Mouse (Mus musculus) heart, adult 18-20 months (tissue): ENCODE data around the gene Vps52. TPM values are rescaled to one million over a fixed set of nuclear protein-coding genes. Genes with fewer than 3 reads are reported as not detected.

Experiments used
- DNase-seq, 2 experiments: peaks; one replicate each; pipeline ENCODE4 v3.0.0; 2021 to 2022; ENCODE audit warnings: mixed read lengths in 1 of 2
- long read RNA-seq, 2 experiments: library from polyadenylated mRNA; stranded (forward); transcript quantifications; one replicate each; pipeline ENCODE4 v2.0.0; 2021
- total RNA-seq, 2 experiments: library from RNA; stranded (reverse); gene quantifications; 2 replicates each; pipeline ENCODE4 v1.2.3; 2021

The Vps52 gene
- 10 to 100 TPM; 36.8 to 39.7 TPM for total RNA-seq
- long read RNA-seq, experiment 1, transcript Vps52-201 (20 exons, 3,383 nt) = major isoform, 63 of 74 reads
- long read RNA-seq, experiment 1, partial matches to known transcripts = 9 of 74 reads
- long read RNA-seq, experiment 1, other reads (novel, unspliced or antisense) = 2 of 74 reads
- long read RNA-seq, experiment 2, transcript Vps52-201 (20 exons, 3,383 nt) = major isoform, 19 of 27 reads
- long read RNA-seq, experiment 2, partial matches to known transcripts = 7 of 27 reads
- long read RNA-seq, experiment 2, other reads (novel, unspliced or antisense) = 1 of 27 reads

DNA sequence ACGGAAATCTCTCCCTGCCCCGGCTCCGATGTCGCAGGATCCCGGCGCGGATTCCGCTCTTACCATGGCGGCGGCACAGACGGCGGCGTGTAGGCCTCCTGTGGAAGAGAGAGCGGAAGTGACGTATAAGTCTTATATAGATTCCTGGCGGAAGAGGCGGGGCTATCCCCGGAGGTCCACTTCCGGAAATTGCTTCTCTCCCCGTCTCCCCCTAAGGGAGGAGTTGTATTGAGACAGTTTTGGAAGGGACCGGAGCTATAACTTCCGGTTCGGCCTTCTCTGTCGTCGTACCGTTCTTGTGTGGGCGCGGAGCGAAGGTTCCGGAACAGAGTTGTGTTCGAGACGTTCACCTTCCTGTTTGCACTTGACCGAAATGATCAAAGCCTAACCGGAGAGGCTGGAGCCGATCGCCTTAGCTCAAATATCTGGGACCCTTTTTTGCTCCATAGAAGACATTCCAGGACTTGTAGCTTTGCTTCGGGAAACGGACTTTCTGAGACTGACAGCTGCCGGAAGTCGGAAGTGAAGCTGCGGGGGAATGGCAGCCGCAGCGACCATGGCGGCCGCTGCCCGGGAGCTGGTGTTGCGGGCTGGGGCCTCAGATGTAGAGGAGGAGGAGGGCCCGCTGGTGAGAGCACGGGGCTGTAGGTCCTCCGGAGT lies at the start of gene Vps52, which contains the start of gene Rps18:
Vps52 (plus strand) TSS at position 258 of the 660 bp plus-strand sequence.
Rps18 (minus strand) TSS at position 447 of the 660 bp plus-strand sequence.
- peak; percentile 98 for DNase-seq

DNA sequence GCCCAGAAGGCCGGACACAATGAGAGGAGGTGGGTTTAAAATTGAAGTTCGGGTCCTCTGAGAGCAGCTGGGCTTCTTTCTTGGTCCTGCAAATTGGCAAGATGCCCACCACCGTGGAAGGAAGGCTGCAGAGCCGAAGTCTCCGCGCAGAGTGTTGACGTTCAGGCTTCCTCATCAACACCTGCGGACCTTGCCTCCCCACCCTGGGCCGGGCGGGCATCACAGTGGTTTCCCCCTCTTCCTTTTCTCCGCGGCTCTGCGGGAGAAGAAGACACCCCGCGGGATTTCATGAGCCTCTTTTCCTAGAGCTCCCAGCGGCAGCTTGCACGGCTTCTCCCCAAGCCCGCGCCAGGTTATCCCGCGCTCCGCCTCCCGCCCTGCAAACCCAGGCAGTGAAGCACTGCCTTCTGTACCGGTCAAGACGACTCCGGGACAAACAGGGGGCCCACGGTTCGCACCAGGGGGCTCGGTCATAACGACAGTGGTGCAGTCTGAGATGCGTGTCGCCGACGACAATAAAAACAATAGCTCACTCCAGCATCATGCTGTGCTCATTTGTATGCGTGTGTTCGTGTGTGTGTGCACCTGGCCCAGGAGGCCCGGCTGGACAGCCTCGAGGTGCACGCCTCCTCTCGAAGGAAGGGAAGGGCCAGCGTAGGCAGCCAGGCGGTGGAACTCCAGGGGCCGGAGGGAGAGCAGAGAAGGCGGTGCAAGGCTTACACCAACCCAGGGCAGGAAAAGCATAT lies 47.1 kb upstream of the Vps52 start:
- no peak for DNase-seq

DNA sequence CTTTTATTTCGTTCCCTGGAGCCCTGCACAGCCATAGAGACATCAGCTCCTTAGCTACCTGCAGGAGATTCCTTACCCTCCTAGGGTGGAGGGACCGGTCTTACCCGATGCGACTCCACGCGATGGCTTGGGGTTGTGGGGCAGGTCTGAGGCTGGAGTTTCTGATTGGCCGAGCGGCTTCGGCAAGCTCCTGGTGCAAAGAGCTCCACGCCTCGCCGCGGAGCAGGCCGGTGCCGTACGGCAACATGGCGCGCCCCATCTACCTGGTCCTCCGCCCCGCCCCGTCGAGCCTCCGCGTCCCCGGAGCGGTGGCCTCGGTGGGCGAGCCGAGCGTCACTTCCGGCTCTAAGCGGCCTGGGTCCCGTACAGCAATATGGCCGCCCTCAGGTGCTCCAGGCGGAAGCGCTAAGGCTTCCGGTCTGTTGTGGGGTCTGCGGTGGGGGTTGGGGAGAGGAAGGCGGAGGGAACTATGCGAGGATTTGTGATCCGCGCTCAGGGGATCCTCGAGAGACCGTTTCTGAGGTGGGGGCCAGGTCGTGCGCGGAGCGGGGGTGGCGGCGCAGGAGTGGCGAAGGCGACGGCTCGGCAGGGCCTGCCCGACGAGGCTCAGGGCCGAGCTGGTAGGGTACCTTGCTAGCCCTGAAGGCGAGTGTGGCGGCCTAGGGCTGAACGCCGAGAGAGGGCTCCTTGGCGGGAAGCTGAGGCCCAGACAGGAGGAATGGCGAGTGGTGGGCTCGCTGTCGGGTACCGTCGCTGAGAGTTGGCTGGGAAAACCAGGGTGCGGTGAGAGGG lies 46.3 kb upstream of the Vps52 start, which contains the start of gene Daxx:
Daxx (plus strand) TSS at position 338 of the 792 bp plus-strand sequence.
- DNase-seq = peak; percentile 98 to 99

DNA sequence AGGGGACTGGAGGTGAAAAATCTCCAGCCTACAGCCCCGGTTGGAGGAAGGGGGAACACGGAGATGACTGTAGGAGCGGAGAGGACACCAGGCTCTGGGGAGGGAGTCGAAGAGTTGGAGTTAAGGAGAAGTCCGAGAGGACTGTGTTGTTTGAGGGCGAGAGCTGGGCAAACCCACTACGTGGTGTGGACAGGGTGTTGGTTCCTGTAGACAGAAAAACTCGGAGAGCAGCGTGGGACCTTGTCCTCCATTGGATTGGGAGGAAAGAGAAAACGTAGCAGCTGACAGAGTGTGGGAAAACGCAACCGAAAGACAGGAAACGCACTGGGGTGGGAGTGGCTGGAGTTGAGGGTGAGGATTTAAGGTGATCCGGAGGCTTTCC lies 45.8 kb upstream of the Vps52 start:
- peak; percentile 68 to 76 for DNase-seq

DNA sequence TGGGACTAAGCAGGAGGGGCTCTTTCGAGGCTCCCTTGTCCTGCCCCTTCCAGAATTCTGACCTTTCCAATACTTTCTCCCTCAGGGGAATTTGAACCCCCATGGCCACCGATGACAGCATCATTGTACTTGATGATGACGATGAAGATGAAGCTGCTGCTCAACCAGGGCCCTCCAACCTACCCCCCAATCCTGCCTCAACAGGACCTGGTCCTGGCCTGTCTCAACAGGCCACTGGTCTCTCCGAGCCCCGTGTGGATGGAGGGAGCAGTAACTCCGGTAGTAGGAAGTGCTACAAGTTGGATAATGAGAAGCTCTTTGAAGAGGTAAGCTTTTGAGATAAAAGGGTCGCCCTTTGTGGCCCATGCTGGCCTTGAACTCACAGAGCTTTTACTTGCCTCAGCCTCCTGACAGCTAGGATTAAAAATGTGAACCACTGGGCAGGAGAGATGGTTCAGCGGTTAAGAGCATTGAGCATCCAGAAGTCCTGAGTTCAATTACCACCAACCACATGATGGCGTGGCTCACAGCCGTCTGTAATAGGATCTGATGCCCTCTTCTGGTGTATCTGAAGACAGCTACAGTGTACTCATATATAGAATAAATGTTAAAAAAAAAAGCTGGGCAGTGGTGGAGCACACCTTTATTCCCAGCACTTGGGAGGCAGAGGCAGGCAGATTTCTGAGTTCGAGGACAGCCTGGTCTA lies 45.1 kb upstream of the Vps52 start:
- no peak for DNase-seq

DNA sequence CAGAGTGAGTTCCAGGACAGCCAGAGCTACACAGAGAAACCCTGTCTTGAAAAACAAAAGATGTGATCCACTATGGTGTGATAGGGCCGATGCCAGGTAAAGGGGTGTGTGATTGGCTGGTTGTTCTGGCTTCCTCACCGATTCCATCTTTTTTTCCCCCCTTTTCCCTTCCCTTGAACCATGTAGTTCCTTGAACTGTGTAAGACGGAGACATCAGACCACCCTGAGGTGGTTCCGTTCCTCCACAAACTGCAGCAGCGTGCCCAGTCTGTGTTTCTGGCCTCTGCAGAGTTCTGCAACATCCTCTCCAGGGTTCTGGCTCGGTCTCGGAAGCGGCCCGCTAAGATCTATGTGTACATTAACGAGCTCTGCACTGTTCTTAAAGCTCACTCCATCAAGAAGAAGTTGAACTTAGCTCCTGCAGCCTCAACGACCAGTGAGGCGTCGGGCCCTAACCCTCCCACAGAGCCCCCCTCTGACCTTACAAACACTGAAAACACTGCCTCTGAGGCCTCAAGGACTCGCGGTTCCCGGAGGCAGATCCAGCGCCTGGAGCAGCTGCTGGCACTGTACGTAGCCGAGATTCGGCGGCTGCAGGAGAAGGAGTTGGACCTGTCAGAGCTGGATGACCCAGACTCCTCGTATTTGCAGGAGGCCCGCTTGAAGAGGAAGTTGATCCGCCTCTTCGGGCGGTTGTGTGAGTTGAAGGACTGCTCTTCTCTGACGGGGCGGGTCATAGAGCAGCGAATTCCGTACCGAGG lies 44.4 kb upstream of the Vps52 start:
- DNase-seq = no peak

DNA sequence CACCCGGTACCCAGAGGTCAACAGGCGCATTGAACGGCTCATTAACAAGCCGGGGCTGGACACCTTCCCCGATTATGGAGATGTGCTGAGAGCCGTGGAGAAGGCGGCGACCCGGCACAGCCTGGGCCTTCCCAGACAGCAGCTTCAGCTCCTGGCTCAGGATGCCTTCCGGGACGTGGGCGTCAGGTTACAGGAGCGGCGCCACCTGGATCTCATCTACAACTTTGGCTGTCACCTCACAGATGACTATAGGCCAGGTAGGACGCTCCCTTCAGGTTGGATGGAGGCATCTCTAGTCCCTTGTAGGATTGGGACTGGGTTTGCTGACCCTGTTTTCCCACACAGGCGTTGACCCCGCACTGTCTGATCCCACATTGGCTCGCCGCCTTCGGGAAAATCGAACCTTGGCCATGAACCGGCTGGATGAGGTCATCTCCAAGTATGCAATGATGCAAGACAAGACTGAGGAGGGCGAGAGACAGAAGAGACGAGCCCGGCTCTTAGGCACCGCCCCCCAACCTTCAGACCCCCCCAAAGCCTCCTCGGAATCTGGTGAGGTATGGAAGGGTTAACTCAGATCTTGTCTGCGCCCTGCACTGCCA lies 43.7 kb upstream of the Vps52 start:
- DNase-seq = no peak

DNA sequence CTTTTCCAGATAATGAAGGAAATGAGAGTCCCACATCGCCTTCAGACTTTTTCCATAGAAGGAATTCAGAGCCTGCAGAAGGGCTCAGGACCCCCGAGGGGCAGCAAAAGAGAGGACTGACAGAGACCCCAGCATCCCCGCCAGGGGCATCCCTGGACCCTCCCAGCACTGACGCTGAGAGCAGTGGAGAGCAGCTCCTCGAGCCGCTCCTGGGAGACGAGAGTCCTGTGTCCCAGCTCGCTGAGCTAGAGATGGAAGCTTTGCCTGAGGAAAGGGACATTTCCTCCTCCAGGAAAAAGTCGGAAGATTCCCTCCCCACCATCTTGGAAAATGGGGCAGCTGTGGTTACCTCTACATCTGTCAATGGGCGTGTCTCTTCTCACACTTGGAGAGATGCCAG lies 42.3 kb upstream of the Vps52 start:
- no peak for DNase-seq

DNA sequence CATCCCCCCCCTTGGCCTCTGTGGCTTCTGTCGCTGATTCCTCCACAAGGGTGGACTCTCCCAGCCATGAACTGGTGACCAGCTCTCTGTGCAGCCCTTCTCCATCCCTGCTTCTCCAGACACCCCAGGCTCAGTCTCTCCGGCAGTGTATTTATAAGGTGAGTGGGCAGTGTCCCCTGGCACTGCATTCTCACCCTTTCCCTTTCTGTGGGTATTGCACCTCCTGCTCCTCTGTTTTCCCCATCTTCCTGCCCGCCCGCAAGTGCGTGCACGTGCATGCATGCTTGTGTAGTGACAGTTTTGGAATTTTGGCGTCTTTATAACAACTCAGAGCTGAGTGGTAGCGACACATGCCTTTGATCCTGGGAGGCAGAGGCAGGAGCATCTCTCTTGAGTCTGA lies 41.7 kb upstream of the Vps52 start:
- no peak for DNase-seq

DNA sequence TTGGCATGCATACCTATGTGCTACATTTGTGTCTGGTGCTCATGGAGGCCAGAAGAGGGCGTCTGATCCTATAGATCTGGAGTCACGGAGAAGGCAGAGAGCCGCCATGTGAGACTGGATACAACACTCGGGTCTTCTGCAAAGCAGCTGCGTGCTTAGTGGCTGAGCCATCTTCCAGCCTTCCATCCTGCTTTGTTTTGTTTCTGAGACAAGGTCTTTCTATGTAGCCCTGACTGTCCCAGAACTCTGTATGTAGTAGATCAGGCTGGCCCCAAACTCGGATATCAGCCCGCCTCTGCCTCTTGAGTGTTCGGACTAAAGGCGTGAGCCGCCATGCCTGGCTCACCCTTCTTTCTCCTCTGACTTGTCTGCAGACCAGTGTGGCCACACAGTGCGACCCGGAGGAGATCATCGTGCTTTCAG lies 40.6 kb upstream of the Vps52 start:
- DNase-seq = no peak

DNA sequence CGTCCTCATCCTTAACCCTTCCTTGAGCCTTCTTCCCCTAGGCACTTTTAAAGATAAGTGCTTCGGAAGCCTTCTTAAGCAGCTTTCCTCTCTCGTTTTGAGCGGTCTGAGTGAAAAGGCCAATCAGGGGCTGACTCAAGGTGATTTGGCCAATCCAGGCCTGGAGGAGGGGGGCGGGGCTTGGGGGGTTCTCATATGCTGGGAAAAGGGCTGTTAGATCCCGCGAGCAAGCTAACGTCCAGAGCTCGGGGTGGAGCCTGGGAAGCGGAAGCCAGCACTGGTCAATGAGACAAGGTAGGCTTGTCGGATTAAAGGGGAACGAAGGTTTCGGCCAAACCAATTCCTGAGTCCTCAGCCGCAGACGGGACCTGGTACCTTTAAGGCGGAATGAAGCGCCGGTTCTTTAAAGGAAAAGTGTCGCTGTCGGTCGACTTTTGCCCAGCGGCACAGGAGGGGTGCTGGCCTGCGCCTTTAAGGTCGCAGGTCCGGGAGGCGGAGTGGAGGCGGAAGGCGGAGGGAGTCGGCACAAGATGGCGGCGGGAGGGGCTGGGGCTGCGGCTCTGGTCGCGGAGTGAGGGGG lies 39.9 kb upstream of the Vps52 start, which contains the start of the genes Tapbp and Zbtb22:
Tapbp (plus strand) TSS at position 229 of the 580 bp plus-strand sequence.
Zbtb22 (plus strand) TSS at position 234 of the 580 bp plus-strand sequence.
- peak; percentile 97 to 98 for DNase-seq

DNA sequence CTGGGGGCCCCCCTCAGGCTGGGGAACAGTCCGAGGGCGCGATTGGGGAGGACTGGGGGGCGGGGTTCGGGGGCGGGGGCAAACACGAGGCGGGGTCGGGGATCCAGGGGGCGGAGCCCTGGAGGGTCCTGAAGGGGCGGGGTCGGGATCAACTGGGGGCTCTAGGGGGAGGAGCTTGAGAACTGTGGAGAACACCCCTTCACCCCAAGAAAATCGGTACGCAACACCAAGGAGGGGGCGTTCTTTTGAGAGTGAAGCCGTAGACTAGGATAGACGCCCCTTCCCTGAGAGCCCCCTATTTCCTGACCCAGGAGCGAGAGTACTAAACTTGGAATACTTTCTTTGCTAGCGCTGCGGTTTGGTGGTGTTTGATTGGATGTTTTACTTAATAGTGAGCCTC lies 39.3 kb upstream of the Vps52 start:
- DNase-seq = peak in 1 of 2 experiments; percentile 75

DNA sequence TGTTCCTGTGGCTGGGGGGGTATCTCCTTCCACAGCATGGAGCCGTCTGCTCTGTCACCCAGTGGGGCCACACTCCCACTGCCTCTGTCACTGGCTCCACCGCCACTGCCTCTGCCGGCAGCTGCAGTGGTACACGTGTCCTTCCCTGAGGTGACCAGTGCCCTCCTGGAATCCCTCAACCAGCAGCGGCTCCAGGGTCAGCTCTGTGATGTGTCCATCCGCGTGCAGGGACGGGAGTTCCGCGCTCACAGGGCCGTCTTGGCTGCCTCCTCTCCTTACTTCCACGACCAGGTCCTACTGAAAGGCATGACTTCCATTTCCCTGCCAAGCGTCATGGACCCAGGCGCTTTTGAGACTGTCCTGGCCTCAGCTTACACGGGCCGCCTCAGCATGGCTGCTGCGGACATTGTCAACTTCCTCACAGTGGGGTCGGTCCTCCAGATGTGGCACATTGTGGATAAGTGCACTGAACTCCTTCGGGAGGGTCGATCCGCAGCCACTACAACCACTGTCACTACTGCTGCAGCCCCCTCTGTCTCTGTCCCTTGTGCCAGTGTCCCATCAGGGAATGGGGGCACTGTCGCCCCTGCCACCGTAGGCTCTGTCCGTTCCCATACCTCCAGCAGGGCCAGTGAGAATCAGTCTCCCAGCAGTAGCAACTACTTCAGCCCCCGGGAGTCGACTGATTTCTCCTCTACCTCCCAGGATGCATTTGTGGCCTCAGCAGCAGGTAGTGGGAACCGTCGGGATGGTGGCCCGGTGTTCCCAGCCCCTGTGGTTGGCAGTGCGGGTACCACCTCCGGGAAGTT lies 38.6 kb upstream of the Vps52 start:
- no peak for DNase-seq

DNA sequence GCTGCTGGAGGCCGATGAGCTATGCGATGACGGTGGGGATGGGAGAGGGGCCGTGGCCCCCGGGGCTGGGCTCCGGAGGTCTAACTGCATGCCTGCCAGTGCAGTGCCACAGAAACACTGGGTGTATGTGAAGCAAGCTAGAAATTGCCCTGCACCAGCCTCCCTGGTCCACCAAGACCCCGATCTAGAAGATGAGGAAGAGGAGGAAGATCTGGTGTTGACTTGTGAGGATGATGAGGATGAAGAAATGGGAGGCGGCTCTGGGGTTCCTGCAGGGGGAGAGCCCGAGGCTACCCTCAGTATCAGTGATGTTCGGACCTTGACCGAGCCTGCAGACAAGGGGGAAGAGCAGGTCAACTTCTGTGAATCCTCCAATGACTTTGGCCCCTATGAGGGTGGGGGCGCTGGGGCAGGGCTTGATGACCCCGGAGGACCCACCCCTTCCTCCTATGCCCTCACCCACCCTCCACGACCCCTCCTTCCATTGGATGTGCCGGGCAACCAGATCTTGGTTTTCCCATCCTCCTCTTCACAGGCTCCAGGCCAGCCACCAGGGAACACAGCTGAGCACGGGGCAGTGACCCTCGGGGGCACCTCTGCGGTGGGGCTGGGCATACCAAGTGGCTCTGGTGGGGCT lies 37.8 kb upstream of the Vps52 start:
- no peak for DNase-seq

DNA sequence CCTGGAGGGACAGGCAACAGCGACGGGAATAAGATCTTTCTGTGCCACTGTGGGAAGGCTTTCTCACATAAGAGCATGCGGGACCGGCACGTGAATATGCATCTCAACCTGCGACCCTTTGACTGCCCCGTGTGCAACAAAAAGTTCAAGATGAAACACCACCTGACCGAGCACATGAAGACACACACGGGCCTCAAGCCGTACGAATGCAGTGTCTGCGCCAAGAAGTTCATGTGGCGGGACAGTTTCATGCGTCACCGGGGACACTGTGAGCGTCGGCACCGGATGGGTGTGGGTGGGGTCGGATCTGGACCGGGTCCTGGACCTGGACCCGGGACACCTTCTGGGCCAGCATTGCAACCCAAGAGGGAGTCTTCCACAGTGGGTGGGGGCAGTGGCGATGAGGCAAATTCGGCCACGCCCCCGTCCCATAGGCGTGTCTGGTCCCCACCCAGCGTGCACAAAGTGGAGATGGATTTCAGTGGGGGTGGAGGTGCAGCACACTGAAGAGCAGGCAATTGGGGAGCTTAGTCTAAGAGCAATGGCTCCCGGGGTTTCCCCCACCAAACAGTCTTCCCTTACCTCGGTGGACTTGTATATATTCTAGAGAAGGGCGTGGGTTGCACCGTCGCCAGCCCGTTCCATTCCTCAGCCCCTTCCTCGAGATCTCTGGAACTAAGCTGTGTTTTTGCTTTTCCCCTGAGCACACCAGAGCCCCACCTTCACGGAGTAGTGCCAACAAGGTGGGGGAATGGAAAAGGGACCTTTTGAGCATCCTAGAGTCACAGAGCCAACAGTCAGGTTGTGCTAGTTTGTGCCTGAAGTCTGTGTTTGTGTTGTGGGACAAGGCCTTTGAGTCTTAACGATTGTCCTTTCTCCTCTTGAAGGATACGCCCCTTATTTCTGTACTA lies 37.1 kb upstream of the Vps52 start:
- DNase-seq = peak; percentile 58 to 77

DNA sequence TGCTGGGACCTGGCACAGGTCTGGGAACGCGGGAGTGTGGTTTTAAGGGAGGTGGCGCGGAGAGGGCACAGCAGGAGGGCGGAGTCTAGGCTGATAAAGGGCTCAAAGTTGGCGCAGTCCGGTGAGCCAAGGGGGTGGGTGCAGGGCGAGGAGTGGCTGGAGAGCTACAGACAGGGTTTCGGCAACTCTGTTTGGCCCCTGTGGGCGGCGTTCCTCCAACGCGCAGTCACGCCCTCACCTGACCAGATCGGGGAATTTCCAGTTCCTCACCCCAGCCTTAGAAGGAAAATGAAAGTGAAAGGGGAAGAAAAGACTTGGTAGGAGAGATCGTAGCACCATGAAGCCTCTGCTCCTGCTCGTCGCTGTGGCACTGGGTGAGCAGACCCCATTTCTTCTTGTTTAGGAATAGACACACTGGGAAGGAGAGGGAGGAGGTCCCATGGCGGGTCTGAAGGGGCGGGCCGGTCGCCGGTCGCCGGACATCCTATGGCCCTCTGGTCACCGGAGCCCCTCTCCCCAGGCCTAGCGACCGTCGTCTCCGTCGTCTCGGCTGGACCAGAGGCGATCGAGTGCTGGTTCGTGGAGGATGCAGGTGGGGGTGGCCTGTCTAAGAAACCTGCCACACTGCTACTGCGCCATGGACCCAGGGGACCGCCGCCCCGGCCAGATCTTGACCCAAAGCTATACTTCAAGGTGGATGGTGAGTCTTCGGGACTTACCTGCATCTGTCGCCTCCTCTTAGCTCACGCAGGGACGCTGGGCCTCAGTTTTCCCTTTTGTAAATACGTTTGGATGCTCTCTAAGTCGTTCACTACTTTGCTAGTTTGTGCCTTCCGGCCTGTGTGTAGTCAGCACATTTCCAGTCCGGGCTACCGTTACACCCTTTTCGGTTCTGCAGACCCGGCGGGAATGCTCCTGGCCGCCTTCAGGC lies 36.0 kb upstream of the Vps52 start:
- peak; percentile 87 to 93 for DNase-seq
